Mouse (Mus musculus): Measurements from ENCODE around the gene Aoc3.
A peak's percentile ranks its signal among the peaks of the same experiment; 100 is the strongest.
"Not testable (repeated sequence)": the region's sequence is repeated elsewhere in the genome, so short reads cannot be mapped to it uniquely, and the experiment has no call there.

The Aoc3 gene

GRCm38 (mm10) chr11:101327311-101327710 lies 3.1 kb upstream of the Aoc3 start:
- DNase-seq (ENCODE audit: low read depth, low spot score) = peak; percentile 39

DNA sequence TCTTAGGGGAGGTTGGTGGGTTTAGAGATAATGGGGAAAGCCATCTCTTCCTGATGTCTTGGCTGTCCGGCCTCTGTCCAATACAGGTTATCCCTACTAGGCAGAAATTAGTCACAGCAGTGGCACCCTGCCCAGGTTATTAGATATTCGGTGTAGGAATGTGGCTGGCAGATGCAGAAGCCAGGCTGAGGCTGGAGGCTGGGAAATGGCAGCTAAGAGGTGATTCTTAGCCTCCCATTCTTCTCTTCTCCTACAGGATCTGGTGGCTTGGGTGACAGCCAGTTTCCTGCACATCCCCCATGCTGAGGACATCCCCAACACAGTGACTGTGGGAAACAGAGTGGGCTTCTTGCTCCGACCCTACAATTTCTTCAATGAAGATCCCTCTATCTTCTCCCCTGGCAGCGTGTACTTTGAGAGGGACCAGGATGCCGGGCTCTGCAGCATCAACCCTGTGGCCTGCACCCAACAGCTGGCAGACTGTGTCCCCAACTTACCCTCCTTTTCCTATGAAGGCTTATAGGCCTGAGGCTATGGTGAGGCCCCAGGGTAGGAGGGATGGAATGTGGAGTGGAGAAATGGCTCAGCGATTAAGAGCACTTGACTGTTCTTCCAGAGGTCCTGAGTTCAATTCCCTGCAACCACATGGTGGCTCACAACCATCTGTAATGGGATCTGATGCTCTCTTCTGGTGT lies 1.3 kb upstream of the Aoc3 start:
- DNase-seq (ENCODE audit: low read depth, low spot score) = no peak

- not testable (repeated sequence) for DNase-seq (ENCODE audit: low read depth, low spot score)
Observed at GRCm38 (mm10) chr11:101330961-101331360, 556 bp downstream of the Aoc3 start.

- no peak for DNase-seq (ENCODE audit: low read depth, low spot score)
Observed at GRCm38 (mm10) chr11:101332537-101332936, 2.1 kb downstream of the Aoc3 start.

DNA sequence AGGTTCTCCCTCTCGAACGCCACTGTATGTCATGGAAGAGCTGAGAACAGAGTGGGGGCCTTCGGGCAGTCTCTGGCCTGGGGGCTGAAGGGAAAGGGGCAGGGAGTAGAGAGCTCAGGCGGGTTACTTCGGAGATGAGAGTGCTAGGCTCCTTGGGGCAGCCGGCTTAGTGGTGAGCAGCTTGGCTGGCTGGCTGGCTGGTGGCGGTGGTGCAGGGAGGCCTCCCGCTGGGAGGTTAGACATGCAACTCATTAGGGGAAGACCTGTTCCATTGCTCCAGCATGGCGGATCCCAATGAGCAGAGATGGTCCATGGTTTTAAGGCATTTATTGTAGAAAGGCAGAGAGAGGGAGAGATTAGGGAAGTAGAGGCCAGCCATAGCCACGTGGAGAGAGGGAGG lies 3.6 kb downstream of the Aoc3 start:
- DNase-seq (ENCODE audit: low read depth, low spot score) = peak; percentile 81

DNA sequence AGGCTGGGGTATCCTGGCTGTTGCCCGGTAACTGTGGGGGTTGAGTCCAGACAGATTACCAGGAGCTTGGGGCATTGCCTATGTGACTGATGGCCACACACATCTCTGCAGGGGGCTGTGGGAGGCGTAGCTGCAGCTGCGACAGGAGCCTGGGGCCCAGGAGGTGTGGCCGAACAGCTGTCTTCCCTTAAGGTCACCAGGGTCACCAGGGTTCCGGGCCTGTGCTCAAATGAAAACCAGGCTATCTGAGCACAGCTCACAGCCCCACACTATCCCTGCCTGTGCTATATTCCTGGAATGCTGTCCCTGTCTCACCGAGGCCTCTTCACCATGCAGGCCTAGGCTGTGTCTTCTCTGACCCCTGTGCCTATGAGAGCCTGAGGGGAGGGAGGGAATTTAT lies 4.1 kb downstream of the Aoc3 start:
- peak; percentile 83 for DNase-seq (ENCODE audit: low read depth, low spot score)

DNA sequence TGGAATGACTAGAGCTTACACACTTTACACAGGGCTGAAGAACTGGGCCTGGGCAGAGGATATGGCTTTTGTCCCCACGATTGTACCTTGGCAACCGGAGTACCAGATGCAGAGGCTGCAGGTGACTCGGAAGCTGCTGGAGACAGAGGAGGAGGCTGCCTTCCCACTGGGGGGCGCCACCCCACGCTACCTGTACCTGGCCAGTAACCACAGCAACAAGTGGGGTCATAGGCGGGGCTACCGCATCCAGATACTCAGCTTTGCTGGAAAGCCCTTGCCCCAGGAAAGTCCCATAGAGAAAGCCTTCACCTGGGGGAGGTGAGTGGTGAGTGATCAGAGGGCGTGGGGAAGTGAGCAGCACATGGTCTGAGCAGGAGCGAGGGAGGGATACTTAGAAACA lies 5.3 kb downstream of the Aoc3 start:
- peak; percentile 43 for DNase-seq (ENCODE audit: low read depth, low spot score)

DNA sequence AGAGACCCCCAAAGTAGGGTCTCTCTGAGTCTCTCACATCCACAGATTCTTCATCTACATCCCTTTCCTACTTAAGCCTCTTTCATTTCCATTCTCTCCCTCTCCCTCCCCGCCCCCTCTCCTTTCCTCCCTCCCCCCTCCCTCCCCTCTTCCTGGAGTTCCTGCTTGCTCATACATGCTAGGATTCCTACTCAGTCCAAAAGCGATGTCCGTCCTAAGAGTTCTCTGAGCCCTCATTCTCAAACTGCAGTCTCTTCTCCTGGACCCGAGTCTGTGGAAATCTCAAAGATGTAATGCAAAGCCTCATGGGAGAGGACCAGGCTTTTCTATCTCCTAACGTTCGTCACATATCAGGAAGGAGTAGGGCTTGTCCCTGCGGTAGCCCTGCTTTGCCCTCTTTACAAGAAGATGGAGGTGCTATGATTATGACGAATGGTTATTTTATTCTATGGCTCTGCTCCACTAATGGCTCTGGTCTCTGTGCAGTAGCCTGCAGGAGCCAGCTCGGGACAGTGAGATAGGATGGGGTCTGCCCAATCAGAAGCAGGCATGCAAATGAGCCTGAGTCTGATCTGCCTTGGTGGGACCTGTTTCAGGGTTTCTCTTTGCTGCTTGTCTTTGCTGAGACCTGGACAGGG lies 7.8 kb downstream of the Aoc3 start:
- peak; percentile 58 for DNase-seq (ENCODE audit: low read depth, low spot score)

- DNase-seq (ENCODE audit: low read depth, low spot score) = peak; percentile 91
Observed at GRCm38 (mm10) chr11:101347083-101347775, 16.8 kb downstream of the Aoc3 start.

DNA sequence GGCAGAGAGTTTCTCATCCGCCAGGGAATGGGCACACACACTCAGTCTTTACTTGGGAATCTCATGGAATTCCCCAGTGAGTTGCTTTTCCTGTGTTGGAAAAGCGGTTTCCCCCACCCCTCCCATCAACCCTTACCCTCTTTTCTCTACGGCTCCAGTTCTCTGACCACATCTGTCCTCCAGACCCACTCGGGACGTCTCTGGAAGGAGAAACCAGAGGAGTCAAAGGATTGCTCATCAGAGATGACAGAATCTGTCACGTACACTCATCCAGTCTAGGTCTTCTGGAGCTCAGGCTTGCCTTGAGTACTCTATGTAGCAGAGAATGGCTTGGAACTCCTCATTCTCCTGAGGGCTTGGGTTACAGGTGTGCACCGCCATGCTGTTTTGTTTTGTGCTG lies 18.4 kb downstream of the Aoc3 start:
- no peak for DNase-seq (ENCODE audit: low read depth, low spot score)

GRCm38 (mm10) chr11:101349216-101349615 lies 18.8 kb downstream of the Aoc3 start:
- DNase-seq (ENCODE audit: low read depth, low spot score) = no peak

GRCm38 (mm10) chr11:101351100-101351720 lies 20.8 kb downstream of the Aoc3 start:
- no peak for DNase-seq (ENCODE audit: low read depth, low spot score)

- DNase-seq (ENCODE audit: low read depth, low spot score) = no peak
Observed at GRCm38 (mm10) chr11:101351721-101352111, 21.3 kb downstream of the Aoc3 start.

DNA sequence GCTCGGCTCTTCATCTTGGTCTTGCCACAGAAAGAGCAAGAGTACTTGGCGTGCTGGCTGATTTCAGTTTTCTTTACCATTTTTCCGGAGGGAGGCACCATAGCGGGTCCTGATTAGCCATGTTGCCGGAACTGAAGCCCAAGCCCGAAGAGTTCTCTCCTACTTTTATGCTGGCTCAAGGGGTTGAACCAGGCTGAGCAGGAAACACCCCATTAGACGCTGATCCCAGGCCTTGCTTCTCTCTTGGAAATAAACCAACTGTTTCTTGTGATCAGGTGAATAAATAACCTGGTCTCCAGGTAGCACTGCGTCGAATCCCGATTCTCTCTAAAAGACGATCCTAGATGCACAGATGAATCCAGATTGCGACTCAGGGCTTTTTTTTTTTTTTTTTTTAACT lies 23.0 kb downstream of the Aoc3 start:
- no peak for DNase-seq (ENCODE audit: low read depth, low spot score)

GRCm38 (mm10) chr11:101354438-101355010 lies 24.1 kb downstream of the Aoc3 start:
- DNase-seq (ENCODE audit: low read depth, low spot score) = no peak

GRCm38 (mm10) chr11:101355916-101356315 lies 25.5 kb downstream of the Aoc3 start:
- no peak for DNase-seq (ENCODE audit: low read depth, low spot score)

GRCm38 (mm10) chr11:101357505-101358182 lies 27.2 kb downstream of the Aoc3 start:
- DNase-seq (ENCODE audit: low read depth, low spot score) = no peak

- no peak for DNase-seq (ENCODE audit: low read depth, low spot score)
Observed at GRCm38 (mm10) chr11:101359776-101360175, 29.4 kb downstream of the Aoc3 start.

- DNase-seq (ENCODE audit: low read depth, low spot score) = no peak
Observed at GRCm38 (mm10) chr11:101360651-101361113, 30.3 kb downstream of the Aoc3 start.

GRCm38 (mm10) chr11:101364531-101364931 lies 34.1 kb downstream of the Aoc3 start:
- no peak for DNase-seq (ENCODE audit: low read depth, low spot score)

DNA sequence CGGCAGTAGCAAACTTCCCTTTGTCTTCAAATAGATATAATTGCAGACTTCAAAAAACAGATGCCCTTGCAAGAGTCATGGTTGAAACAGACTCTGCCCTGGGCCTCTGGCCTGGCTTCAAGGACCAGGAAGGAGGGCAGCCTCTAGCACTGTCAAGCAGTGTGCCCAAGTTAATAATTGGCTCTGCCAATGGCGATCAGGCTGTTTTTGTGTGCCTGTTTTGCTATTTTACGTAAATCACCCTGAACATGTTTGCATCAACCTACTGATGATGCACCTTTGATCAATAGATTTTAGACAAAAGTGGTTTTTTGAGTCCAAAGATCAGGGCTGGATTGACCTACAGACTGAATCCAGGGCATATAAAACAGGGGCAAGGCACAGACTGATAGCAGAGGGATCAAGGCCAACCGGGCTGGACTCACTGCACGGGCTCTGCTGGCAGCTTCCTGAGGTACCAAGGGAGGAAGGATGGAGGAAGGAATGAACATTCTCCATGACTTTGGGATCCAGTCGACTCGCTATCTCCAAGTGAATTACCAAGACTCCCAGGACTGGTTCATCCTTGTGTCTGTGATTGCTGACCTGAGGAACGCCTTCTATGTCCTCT lies 37.0 kb downstream of the Aoc3 start, which contains the start of gene G6pc:
Gene G6pc, plus strand, starts transcription at position 236 of the 610 bp plus-strand sequence.
- no peak for DNase-seq (ENCODE audit: low read depth, low spot score)

All from ZHBTc4 (cell line).